20 mouse cellular contexts compared by ENCODE assay signal in genomic region chr8:75828468-75829132, GRCm38 (mm10).
A peak's percentile ranks its signal among the peaks of the same experiment; 100 is the strongest.
DNase-seq lines count a peak whose midpoint lies in the region; ATAC-seq lines count a peak whose summit lies in the region.
"Had no signal": no experiment of that assay in that cellular context is flagged by ENCODE, and none has a peak within 500 bp of the region (broad histone marks: within the 10 kb centered on the region; RNA-seq: fewer than 3 reads in every experiment).

No protein-coding gene starts in this region.

- ATAC-seq in midbrain, embryonic 12.5 days (ENCODE audit: low FRiP score, low read depth) = peak; percentile 47; the same call in 1 of the 2 replicates
- ATAC-seq in midbrain, embryonic 11.5 days (ENCODE audit: low FRiP score) = no peak
- ATAC-seq in forebrain, embryonic 12.5 days (ENCODE audit: low FRiP score) = peak; percentile 86
- peak; percentile 74; the same call in 1 of the 2 replicates for ATAC-seq in hindbrain, embryonic 15.5 days (ENCODE audit: low FRiP score, low read depth)
- peak; percentile 87 for ATAC-seq in neural tube, embryonic 13.5 days (ENCODE audit: low read depth)

- no peaks in the 10 kb centered on the region for H3K36me3 ChIP-seq in midbrain, embryonic 12.5 days
- no peaks in the 10 kb centered on the region for H3K36me3 ChIP-seq in midbrain, embryonic 11.5 days (ENCODE audit: control insufficient read depth, insufficient read depth, low read length)
- H3K36me3 ChIP-seq in forebrain, embryonic 12.5 days (replicated peaks) = no peaks in the 10 kb centered on the region
- H3K36me3 ChIP-seq in hindbrain, embryonic 15.5 days = no peaks in the 10 kb centered on the region
- H3K36me3 ChIP-seq in neural tube, embryonic 13.5 days = no peaks in the 10 kb centered on the region
- H3K36me3 ChIP-seq: heart, embryonic 10.5 days; limb, embryonic 15.5 days; liver, embryonic 15.5 days had no signal

- no peaks in the 10 kb centered on the region for H3K9me3 ChIP-seq in midbrain, embryonic 12.5 days
- no peaks in the 10 kb centered on the region for H3K9me3 ChIP-seq in midbrain, embryonic 11.5 days (ENCODE audit: control insufficient read depth, low read length)
- H3K9me3 ChIP-seq in forebrain, embryonic 12.5 days = no peaks in the 10 kb centered on the region
- H3K9me3 ChIP-seq in hindbrain, embryonic 15.5 days = no peaks in the 10 kb centered on the region
- H3K9me3 ChIP-seq in neural tube, embryonic 13.5 days = no peaks in the 10 kb centered on the region
- H3K9me3 ChIP-seq: heart, embryonic 10.5 days; limb, embryonic 15.5 days; liver, embryonic 15.5 days had no signal

- H3K9ac ChIP-seq in midbrain, embryonic 12.5 days (replicated peaks) = no peak overlapping the region
- H3K9ac ChIP-seq in midbrain, embryonic 11.5 days (ENCODE audit: low read length) = no peak overlapping the region
- H3K9ac ChIP-seq in forebrain, embryonic 12.5 days = no peak overlapping the region
- no peak overlapping the region for H3K9ac ChIP-seq in hindbrain, embryonic 15.5 days
- H3K9ac ChIP-seq in neural tube, embryonic 13.5 days = no peak overlapping the region
- H3K9ac ChIP-seq: limb, embryonic 15.5 days; liver, embryonic 15.5 days had no signal

- no peaks in the 10 kb centered on the region for H3K4me1 ChIP-seq in midbrain, embryonic 12.5 days
- no peaks in the 10 kb centered on the region for H3K4me1 ChIP-seq in midbrain, embryonic 11.5 days (ENCODE audit: control insufficient read depth, insufficient read depth, low read length)
- H3K4me1 ChIP-seq in forebrain, embryonic 12.5 days = no peaks in the 10 kb centered on the region
- no peaks in the 10 kb centered on the region for H3K4me1 ChIP-seq in hindbrain, embryonic 15.5 days (replicated peaks)
- H3K4me1 ChIP-seq in neural tube, embryonic 13.5 days (replicated peaks) = no peaks in the 10 kb centered on the region
- H3K4me1 ChIP-seq: heart, embryonic 10.5 days; limb, embryonic 15.5 days; liver, embryonic 15.5 days had no signal

- 74% methylated on average over 4 of the region's 4 CpGs for WGBS in midbrain, embryonic 12.5 days
- WGBS in midbrain, embryonic 11.5 days = 82% methylated on average over 4 of the region's 4 CpGs
- 48% methylated on average over 4 of the region's 4 CpGs for WGBS in forebrain, embryonic 12.5 days
- WGBS in hindbrain, embryonic 15.5 days = 53% methylated on average over 4 of the region's 4 CpGs
- WGBS in neural tube, embryonic 13.5 days = 55% methylated on average over 4 of the region's 4 CpGs

- DNase-seq in midbrain, embryonic 11.5 days (ENCODE audit: low spot score, missing footprints) = no peak
- no peak for DNase-seq in adrenal gland, postnatal 36 days
- no peak for DNase-seq in heart, adult 9 months (ENCODE audit: low spot score in 2 of 2)
- DNase-seq in right cerebral cortex, adult 18-20 months = no peak
- DNase-seq: cerebellum, postnatal 25 days; embryo, embryonic 11 days; gastrocnemius, postnatal 36 days; kidney, adult 2 months; kidney, postnatal 10 days had no signal

- no peak overlapping the region for H3K4me3 ChIP-seq in midbrain, embryonic 12.5 days
- no peak overlapping the region for H3K4me3 ChIP-seq in midbrain, embryonic 11.5 days (ENCODE audit: low read depth, low read length)
- no peak overlapping the region for H3K4me3 ChIP-seq in forebrain, embryonic 12.5 days (replicated peaks)
- no peak overlapping the region for H3K4me3 ChIP-seq in hindbrain, embryonic 15.5 days
- no peak overlapping the region for H3K4me3 ChIP-seq in neural tube, embryonic 13.5 days
- H3K4me3 ChIP-seq: heart, embryonic 10.5 days; layer of hippocampus, adult 2 months; limb, embryonic 15.5 days; liver, embryonic 15.5 days had no signal

- no peak overlapping the region for H3K4me2 ChIP-seq in midbrain, embryonic 12.5 days (replicated peaks)
- H3K4me2 ChIP-seq in midbrain, embryonic 11.5 days = no peak overlapping the region
- H3K4me2 ChIP-seq in forebrain, embryonic 12.5 days = no peak overlapping the region
- H3K4me2 ChIP-seq in hindbrain, embryonic 15.5 days = no peak overlapping the region
- H3K4me2 ChIP-seq in neural tube, embryonic 13.5 days = no peak overlapping the region
- H3K4me2 ChIP-seq: limb, embryonic 15.5 days; liver, embryonic 15.5 days had no signal

- no peak overlapping the region for H3K27ac ChIP-seq in midbrain, embryonic 12.5 days (replicated peaks)
- H3K27ac ChIP-seq in midbrain, embryonic 11.5 days (ENCODE audit: low read depth, low read length) = no peak overlapping the region
- no peak overlapping the region for H3K27ac ChIP-seq in forebrain, embryonic 12.5 days
- no peak overlapping the region for H3K27ac ChIP-seq in hindbrain, embryonic 15.5 days (replicated peaks)
- no peak overlapping the region for H3K27ac ChIP-seq in neural tube, embryonic 13.5 days (replicated peaks)
- H3K27ac ChIP-seq: heart, embryonic 10.5 days; layer of hippocampus, adult 2 months; limb, embryonic 15.5 days; liver, embryonic 15.5 days; macrophage; stomach, postnatal 0 days had no signal

- H3K27me3 ChIP-seq in midbrain, embryonic 12.5 days = no peaks in the 10 kb centered on the region
- no peaks in the 10 kb centered on the region for H3K27me3 ChIP-seq in midbrain, embryonic 11.5 days (ENCODE audit: control insufficient read depth, insufficient read depth, low read length)
- peaks cover 40% of the 10 kb centered on the region for H3K27me3 ChIP-seq in forebrain, embryonic 12.5 days
- H3K27me3 ChIP-seq in hindbrain, embryonic 15.5 days = no peaks in the 10 kb centered on the region
- H3K27me3 ChIP-seq in neural tube, embryonic 13.5 days = no peaks in the 10 kb centered on the region
- H3K27me3 ChIP-seq: CH12.LX; limb, embryonic 15.5 days; liver, embryonic 15.5 days had no signal
